Mouse (Mus musculus) stomach, postnatal 0 days (tissue): Measurements from ENCODE around the gene Vdac1.

Source experiments
- CTCF ChIP-seq: IDR thresholded peaks from 2 replicates; pipeline ENCODE4 v1.5.1; 2016; ENCODE audit warnings: antibody characterized with exemption, low read depth, mild to moderate bottlenecking, moderate library complexity
- EP300 ChIP-seq: optimal IDR thresholded peaks from 2 replicates; pipeline ENCODE3; 2016; ENCODE audit warnings: antibody characterized with exemption

- TF ChIP-seq CTCF = no peak
- no peak for TF ChIP-seq EP300
These were observed 48.7 kb downstream of the Vdac1 start for GRCm38 (mm10) chr11:52409316-52409715.
